Mouse (Mus musculus): ENCODE measurements at regions not wholly inside any gene's neighbourhood (a gene's known extent, or its start where the extent isn't known, plus 50 kb on each side); places are given as distances from the start of the nearest gene placed in this dataset.
A peak's percentile ranks its signal among the peaks of the same experiment; 100 is the strongest.

DNA sequence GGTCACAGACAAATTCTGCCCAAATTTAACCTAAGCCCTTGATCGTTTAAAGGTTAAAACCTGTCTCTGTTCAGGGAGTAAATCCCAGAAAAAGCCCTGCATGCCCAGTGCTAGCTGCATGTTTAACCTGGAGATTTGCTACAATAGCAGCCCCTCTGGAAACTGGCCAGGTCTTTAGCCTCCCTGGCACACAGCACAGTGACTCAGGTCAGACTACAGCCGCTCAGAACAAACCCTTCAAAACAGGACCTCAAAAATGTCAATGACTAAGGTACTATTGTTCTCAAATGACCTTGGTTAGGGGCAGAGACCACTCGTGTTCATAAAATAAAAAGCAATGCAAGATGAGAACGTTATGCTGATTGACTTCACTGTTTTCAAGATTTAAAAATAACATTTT lies 101.8 kb upstream of the Ccn2 start:
- DNase-seq (ENCODE audit: low read depth, low spot score), result no peak

DNA sequence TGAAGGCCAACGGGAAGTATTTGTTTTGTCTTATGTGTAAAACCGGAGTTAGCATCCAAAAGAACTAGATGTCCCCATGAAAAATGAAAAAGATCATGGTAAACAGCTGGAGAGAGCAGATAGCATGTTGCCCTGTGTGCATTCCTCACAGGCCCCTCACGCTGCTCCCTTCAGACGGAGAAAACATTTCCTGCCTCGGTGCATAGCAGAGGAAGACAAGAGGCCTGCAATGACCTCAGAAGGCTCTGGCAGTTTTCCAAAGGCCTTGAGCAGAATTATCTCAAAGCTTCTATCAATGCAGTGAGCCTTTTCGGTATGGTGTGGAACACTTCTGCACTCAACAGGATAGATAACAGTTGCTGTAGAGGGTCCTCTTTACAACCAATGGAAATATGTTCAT lies 101.3 kb upstream of the Ccn2 start:
- no peak for DNase-seq (ENCODE audit: low read depth, low spot score)

DNA sequence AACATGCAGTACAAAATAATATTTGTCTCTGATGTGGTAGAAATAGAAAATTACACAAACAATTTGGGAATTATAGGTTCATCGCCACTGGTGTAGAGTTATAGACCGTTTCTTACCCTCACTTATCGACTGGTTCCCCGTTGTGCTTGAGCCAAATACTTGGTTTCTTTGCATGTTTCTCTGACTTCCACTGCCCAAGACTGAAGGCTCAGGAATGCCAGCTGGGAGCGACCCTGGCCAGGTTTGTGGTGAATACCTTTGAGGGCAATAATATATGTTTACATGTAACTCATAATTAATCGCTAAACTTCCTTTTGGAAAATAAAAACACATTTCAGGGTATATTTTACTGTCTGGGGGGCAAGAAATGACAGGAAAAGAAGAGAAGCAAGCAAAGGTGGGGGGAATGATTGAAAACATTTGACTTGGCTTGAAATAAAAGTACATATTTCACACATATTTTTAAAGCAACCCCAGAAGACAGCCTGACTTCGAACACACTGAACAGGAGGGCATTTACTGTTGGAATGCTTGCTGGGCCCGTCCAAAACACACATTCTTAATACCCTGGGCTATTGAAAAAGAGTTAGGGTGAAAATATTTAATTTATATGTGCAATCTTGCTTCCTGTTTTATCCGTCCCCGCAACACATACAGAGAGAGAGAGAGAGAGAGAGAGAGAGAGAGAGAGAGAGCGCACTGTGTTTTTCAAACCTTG lies 75.3 kb upstream of the Ccn2 start:
- DNase-seq (ENCODE audit: low read depth, low spot score), result no peak

DNA sequence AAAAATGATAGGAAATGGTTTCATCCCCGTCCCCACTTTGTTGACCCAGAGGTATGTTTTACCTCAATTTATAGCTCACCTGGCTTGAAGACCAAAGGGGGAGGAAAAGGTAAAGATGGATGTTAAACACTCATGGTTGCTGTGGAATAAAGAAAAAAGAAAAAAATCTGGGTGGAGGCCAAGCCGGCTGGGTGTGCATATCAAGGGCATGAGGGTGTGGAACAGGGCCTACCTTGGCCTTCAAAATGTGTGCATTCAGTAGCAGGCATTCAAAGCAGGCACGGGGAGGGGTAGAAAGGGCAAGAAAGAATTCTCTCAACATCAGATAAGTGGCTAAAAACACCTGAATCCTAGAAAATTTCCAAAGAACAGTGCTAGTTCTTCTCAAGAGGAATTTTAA lies 74.7 kb upstream of the Ccn2 start:
- peak; percentile 6 for DNase-seq (ENCODE audit: low read depth, low spot score)

DNA sequence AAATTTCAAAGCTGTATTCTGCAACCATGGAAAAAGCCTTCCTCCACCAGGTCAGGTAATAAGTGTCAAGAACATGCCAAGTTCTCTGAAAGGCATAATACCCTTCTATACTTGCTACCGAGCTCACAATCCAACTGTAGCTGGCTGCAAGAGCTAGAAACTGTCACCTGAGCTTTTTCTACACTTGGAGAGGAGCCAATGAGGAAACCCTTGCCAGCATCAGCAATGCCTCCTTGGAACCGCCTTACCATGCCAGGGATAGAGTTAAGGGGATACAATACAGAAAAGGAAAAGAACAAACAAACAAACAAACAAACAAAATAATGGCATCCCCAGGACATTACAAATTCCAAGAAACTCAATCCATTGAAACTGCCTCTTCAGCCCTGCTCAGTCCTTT lies 62.5 kb upstream of the Ccn2 start:
- DNase-seq (ENCODE audit: low read depth, low spot score), result no peak

DNA sequence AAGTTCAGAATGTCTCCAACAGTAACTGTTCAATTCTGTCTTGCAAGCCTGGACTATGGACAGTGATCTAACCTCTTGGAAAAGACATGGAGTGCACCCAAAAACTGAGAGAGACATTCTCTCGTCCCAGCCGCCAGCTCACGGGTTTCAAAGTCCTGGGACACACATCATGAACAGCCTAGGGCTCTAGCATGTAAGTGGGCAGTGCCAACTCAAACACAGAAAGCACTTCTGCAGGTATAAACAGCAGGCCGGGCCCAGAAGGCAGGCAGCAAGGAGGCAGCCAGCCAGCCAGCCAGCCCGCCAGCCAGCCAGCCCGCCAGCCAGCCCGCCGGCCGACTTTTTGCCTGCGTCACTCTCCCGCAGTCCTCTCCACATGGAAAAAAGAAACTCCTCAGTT lies 60.3 kb upstream of the Ccn2 start:
- no peak for DNase-seq (ENCODE audit: low read depth, low spot score)

DNA sequence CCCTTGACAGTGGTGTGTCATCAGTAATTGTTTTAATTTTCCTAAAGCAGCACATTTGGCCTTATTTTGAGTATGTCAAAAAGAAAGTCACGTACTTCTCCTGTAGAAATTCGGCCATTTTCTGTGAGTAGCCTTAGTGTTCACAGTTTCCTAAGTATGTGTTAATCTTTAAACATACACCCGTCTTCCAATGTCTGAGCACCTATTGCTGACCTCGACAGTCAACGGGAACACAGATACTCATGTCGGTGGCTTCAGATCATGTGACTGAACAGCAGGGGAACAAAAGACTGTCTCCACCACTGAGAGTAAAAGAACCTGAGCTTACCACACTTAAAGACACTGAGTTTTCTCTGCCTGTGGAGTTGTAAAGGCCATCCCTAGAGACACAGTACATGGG lies 59.8 kb upstream of the Ccn2 start:
- no peak for DNase-seq (ENCODE audit: low read depth, low spot score)

DNA sequence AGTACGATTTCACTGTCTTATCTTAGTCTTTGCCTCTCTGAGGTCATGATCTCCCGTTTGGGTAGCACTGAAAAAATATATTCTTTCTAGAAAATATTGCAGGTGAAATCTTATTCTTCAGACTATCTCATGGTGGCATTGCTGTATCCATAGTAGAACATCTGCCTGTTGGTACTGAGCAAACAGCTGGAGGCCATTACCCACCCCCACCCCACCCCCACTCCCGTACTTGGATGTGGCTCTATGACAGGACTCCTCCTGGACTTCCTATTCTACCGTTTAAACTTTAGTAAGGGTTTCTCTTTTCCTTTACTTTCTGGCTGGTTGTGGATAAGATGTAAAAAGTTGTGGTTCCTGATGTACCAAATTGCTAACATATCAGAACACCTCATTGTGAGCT lies 53.3 kb upstream of the Ccn2 start:
- DNase-seq (ENCODE audit: low read depth, low spot score), result no peak
